Mouse (Mus musculus): ENCODE results near the gene Cryaa.

DNA sequence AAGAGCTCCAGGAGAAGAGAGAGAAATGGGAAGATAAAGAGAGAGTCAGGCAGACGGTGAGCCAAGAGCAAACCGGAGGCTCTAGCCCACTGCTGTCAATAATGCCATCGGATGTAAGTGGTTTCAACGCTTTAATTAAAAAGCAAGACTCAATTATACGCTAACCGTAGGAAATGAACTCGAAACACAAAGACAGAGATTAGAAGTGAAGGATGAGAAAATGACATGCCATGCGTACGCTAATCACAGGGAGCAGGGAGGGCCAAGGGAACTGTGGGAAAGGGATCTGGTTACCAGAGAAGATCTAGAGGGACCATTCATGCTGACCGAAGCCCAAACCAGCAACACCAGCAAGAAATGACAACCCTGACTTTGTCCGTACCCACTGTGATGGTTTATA lies 37.4 kb downstream of the Cryaa start:
- no peak for TF ChIP-seq POLR2A (IDR thresholded peaks at IDR 0.05; ENCODE audit: borderline replicate concordance, control insufficient read depth, low read depth, low read length)
- no peak for TF ChIP-seq CTCF (IDR thresholded peaks at IDR 0.05; ENCODE audit: control insufficient read depth, insufficient read depth, low read length)

All from bone marrow, adult 2 months (tissue).